Comparison of ENCODE assay signal across 8 mouse cellular contexts in genomic region chr4:8200081-8200480, GRCm38 (mm10). TPM values are rescaled to one million over a fixed set of nuclear protein-coding genes. Genes with fewer than 3 reads are reported as not detected.
DNase-seq lines count a peak whose midpoint lies in the region; ATAC-seq and TF ChIP-seq lines count a peak whose summit lies in the region.

No protein-coding gene starts in this region.

- no peaks in the 10 kb centered on the region for H3K36me3 ChIP-seq in lung, embryonic 14.5 days (ENCODE audit: insufficient read depth)
- no peaks in the 10 kb centered on the region for H3K36me3 ChIP-seq in liver, embryonic 12.5 days
- no peaks in the 10 kb centered on the region for H3K36me3 ChIP-seq in hindbrain, embryonic 13.5 days
- no peaks in the 10 kb centered on the region for H3K36me3 ChIP-seq in forebrain, embryonic 10.5 days (replicated peaks)

- no peak for TF ChIP-seq CTCF in lung, embryonic 14.5 days (IDR thresholded peaks at IDR 0.05; ENCODE audit: low read depth)
- TF ChIP-seq CTCF in lung, adult 2 months (IDR thresholded peaks at IDR 0.05; ENCODE audit: insufficient read depth, low read length) = no peak

- no peaks in the 10 kb centered on the region for H3K27me3 ChIP-seq in lung, embryonic 14.5 days (ENCODE audit: insufficient read depth, low read length)
- H3K27me3 ChIP-seq in liver, embryonic 12.5 days (replicated peaks) = no peaks in the 10 kb centered on the region
- no peaks in the 10 kb centered on the region for H3K27me3 ChIP-seq in hindbrain, embryonic 13.5 days
- no peaks in the 10 kb centered on the region for H3K27me3 ChIP-seq in forebrain, embryonic 10.5 days (ENCODE audit: poor library complexity, severe bottlenecking)

- H3K9me3 ChIP-seq in lung, embryonic 14.5 days (ENCODE audit: low read depth, low read length) = no peaks in the 10 kb centered on the region
- no peaks in the 10 kb centered on the region for H3K9me3 ChIP-seq in liver, embryonic 12.5 days (replicated peaks)
- H3K9me3 ChIP-seq in hindbrain, embryonic 13.5 days = no peaks in the 10 kb centered on the region
- no peaks in the 10 kb centered on the region for H3K9me3 ChIP-seq in forebrain, embryonic 10.5 days

- no peak overlapping the region for H3K27ac ChIP-seq in lung, embryonic 14.5 days (ENCODE audit: low read depth)
- H3K27ac ChIP-seq in liver, embryonic 12.5 days = no peak overlapping the region
- H3K27ac ChIP-seq in hindbrain, embryonic 13.5 days = no peak overlapping the region
- H3K27ac ChIP-seq in forebrain, embryonic 10.5 days = no peak overlapping the region

- no peak for TF ChIP-seq POLR2A in lung, adult 2 months (IDR thresholded peaks at IDR 0.05; ENCODE audit: borderline replicate concordance, extremely low read depth, low read depth, low read length)

- no peak overlapping the region for H3K9ac ChIP-seq in lung, embryonic 14.5 days
- no peak overlapping the region for H3K9ac ChIP-seq in liver, embryonic 12.5 days
- H3K9ac ChIP-seq in hindbrain, embryonic 13.5 days = no peak overlapping the region

- no peak overlapping the region for H3K4me2 ChIP-seq in lung, embryonic 14.5 days
- peak overlapping the region; percentile 12; the same call in 1 of the 2 replicates for H3K4me2 ChIP-seq in liver, embryonic 12.5 days
- no peak overlapping the region for H3K4me2 ChIP-seq in hindbrain, embryonic 13.5 days

- intact Hi-C loops in heart, postnatal 10 days (cut with DNase I) = loop anchor here (5.0 kb wide), 2 partner anchors 37 to 167 kb away; partner anchors contain the start of gene Car8

- DNase-seq in lung, embryonic 14.5 days = peak; percentile 36
- no peak for DNase-seq in lung, adult 2 months
- DNase-seq in heart, postnatal 10 days = peak; percentile 31 to 38
- no peak for DNase-seq in thymus, postnatal 0 days (ENCODE audit: low spot score)
- DNase-seq in forebrain, embryonic 10.5 days (ENCODE audit: extremely low spot score, low spot score) = no peak
- no peak for DNase-seq in gastrocnemius, postnatal 4 days (ENCODE audit: low spot score in 2 of 2)

- 46% methylated on average over 5 of the region's 5 CpGs for WGBS in lung, embryonic 14.5 days
- WGBS in lung, adult 2 months = 36% methylated on average over 5 of the region's 5 CpGs
- 10% methylated on average over 5 of the region's 5 CpGs for WGBS in liver, embryonic 12.5 days (ENCODE audit: insufficient replicate concordance)
- WGBS in hindbrain, embryonic 13.5 days = 86% methylated on average over 5 of the region's 5 CpGs
- 80% methylated on average over 5 of the region's 5 CpGs for WGBS in forebrain, embryonic 10.5 days

- H3K4me1 ChIP-seq in lung, embryonic 14.5 days (ENCODE audit: insufficient read depth) = 0 out of 2 replicates have a peak, but pooled peaks cover 3% of the 10 kb centered on the region
- peaks cover 27% of the 10 kb centered on the region for H3K4me1 ChIP-seq in lung, adult 2 months (ENCODE audit: control insufficient read depth, insufficient read depth, low read length)
- peaks cover 16% of the 10 kb centered on the region for H3K4me1 ChIP-seq in liver, embryonic 12.5 days
- no peaks in the 10 kb centered on the region for H3K4me1 ChIP-seq in hindbrain, embryonic 13.5 days (replicated peaks)
- no peaks in the 10 kb centered on the region for H3K4me1 ChIP-seq in forebrain, embryonic 10.5 days

- H3K4me3 ChIP-seq in lung, embryonic 14.5 days (ENCODE audit: low read depth, low read length) = no peak overlapping the region
- no peak overlapping the region for H3K4me3 ChIP-seq in lung, adult 2 months (replicated peaks; ENCODE audit: extremely low read depth, low read depth, low read length)
- H3K4me3 ChIP-seq in liver, embryonic 12.5 days = no peak overlapping the region
- no peak overlapping the region for H3K4me3 ChIP-seq in hindbrain, embryonic 13.5 days
- H3K4me3 ChIP-seq in forebrain, embryonic 10.5 days = no peak overlapping the region

- ATAC-seq in lung, embryonic 14.5 days (ENCODE audit: insufficient read depth) = peak; percentile 73
- peak; percentile 86 for ATAC-seq in liver, embryonic 12.5 days
- no peak for ATAC-seq in hindbrain, embryonic 13.5 days (ENCODE audit: low FRiP score)

RNA-seq across cellular contexts. Expression of gene Car8, which starts 38.8 kb away (rescaled TPM):
- 7.4 and 7.7 TPM in 2 replicates for polyA plus RNA-seq in lung, embryonic 14.5 days (2014; fragmentation: Nextera tagmentation; extraction: Ambion mirVana)
- polyA plus RNA-seq in lung, adult 2 months (2012; rRNA removed) = 11.1 and 15.1 TPM in 2 replicates
- total RNA-seq in heart, postnatal 10 days (2021) = 10 to 100 TPM; 12.8 to 16.5 TPM
- 1.5 and 1.8 TPM in 2 replicates for polyA plus RNA-seq in liver, embryonic 12.5 days (2016; fragmentation: Nextera tagmentation; extraction: Ambion mirVana)
- polyA plus RNA-seq in hindbrain, embryonic 13.5 days (2015; fragmentation: Nextera tagmentation; extraction: Ambion mirVana) = 2.4 and 2.5 TPM in 2 replicates
- polyA plus RNA-seq in thymus, postnatal 0 days (2015; fragmentation: Nextera tagmentation; extraction: Ambion mirVana) = 0.42 and 0.60 TPM in 2 replicates
- polyA plus RNA-seq in forebrain, embryonic 10.5 days (2016; fragmentation: Nextera tagmentation; extraction: Ambion mirVana) = 2.8 and 2.9 TPM in 2 replicates
- total RNA-seq in gastrocnemius, postnatal 4 days (2021) = 1 to 10 TPM; 2.3 to 3.1 TPM

Comparison
In these comparisons a context has a peak if more than half of its experiments do, and no peak if none do; other contexts are left out.
1. DNase-seq: peak in lung, embryonic 14.5 days (single experiment) and heart, postnatal 10 days (2 of 2); none in lung, adult 2 months (single experiment), thymus, postnatal 0 days (single experiment), forebrain, embryonic 10.5 days (single experiment) and gastrocnemius, postnatal 4 days (0 of 2).